Mouse (Mus musculus) spleen, embryonic (tissue): ENCODE results near the gene Colq.

ENCODE experiments used
- CTCF ChIA-PET: fragments of 350-600 bp; sonication (Branson Sonifier 250); formaldehyde crosslinking; loops from one replicate; lab custom pipeline; 2022; lab: Charles Lee

The Colq gene

DNA sequence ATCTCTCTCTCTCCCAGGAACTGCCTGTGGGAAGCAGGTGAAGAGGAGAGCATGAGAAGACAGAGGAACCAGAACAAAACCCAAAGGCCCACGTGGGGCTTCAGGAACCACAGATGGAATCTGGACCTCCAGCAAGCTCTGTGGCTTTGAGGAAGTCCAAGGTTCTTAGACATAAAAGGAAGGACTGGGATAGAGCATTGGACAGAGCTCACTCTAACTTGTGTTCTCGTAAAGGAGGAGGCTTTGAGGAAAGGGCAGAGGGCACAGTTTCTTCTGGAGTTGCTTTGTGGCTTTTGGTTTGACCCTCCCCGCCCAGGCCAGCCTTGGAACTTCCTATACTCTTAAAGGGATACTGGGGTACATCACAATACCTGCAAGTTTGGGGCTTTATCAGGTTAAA, 58.5 kb downstream of the Colq start:
- CTCF ChIA-PET, result interaction anchor here (0.6 kb wide), 1 partner anchor 186 kb away, joined by 3 read pairs; no protein-coding TSS in a partner anchor

DNA sequence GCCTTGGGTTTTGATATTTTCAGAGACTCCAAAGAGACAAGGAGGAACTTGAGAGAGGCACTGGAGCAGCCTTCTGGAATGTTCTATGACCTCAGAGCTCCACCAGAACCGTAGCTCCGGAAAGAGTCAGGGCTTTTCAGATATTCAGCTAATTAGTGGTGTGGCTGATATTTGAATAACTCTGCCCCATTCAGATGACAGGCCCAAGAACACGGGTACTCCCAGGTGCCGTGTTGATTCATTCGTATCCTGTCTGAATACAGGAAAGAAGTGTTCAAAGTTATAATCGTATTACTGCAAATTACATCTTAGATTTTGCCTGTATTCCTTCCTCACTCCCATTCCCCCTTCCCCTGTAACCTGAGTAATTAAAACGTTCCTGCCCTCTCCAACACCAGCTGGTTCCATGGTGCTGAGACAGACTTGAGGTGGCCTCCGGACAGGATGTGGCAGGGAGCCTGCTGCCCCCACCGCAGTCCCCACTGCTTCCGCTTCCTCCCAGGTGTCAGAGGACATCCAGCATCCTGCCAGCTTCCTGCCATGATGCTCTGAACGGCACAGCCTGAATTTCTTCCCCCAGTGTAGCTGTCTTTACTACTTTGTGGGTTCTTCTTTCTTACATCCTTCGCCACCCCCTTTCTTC, 59.5 kb downstream of the Colq start:
- CTCF ChIA-PET, result no interaction called here

DNA sequence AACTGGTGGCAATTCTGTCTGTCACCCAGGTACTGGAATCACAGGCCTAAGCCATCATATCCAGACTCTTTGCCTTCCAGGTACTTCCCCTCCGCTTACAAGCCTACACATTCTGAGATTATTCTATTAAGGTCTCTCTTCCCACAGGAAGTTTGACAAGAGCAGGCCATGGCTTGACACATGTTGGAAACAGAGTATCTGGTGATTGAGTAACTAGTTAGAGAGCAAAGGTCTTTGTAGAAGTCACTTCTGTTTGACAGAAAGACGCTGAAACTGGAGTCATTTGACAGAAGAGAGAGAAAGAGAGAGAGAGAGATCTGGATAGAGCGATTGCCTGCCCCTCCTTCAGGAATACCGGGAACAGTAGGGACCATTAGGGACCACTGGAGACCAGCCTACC, 60.3 kb downstream of the Colq start:
- CTCF ChIA-PET, result no interaction called here

DNA sequence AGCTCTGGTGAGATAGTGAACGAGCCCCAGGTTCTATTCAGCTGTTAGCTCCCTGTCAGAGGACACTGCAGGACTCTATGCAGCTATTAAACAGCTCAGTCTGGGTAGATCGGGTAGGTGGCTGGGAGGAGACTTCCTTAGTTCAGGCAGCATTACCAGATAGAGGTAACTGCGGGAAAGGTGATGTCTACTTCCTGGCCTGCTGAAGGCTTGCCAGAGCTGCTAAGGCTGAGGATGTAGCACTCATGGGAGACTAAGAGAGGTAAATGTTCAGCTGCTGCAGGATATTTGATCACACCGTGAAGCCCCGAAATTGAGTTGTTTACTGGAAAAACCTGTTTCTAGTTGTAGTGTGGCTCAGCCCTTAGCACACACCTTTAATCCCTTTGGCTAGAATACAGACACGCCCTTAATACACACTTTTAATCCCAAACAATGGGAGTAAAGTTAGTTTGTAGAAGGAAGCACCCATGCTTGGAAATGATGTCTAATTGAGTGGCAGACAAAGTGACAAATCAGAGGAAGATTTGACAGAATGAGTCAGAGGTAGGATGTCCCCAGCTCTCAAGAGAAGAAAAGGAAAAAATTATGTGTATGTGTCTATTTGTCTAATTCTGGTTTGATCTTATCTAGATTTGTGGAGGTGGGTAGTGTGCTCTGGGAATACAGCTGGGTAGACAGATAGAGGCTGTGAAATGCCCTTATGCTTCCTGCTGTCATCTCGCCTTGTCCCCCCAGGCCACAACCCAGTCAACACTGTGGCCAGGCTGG, 65.9 kb downstream of the Colq start:
- CTCF ChIA-PET, result no interaction called here

DNA sequence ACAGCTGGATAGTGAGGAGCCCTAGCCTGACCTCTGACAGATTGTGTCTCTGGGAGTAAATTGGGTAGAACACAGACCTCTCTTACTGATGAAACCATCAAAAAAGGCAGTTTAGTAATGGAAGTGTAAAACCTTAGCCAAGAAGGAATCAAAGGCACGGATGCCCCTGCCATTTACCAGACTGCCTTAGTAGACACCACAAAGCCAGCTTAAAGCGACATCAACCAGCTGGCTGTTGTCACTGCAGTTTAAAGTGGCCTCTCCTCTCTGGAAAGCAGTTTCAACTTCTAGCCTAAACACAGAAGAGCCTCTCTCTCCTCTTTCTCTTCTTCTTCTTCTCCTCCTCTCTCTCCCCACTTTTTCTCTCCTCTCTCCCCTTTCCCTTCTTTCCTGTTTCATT, 69.8 kb downstream of the Colq start:
- CTCF ChIA-PET, result no interaction called here

DNA sequence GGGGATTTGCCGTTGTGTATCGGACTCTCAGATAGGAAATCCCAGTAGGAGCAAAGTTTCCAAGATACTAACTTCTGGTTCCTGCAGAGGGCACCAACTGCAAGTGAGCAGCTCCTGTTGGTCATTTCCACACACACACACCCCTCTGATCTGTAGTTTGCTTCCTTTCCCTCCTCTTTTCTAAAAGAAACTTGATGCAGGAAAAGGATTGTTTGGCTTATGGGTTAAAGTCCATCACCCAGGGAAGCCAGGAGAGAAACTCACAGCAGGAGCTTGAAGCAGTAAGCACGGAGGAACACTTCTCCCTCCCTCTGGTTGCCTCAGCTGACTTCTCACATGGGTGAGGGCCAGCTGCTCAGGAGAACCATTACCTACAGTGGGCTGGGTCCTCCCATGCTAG, 72.0 kb downstream of the Colq start:
- CTCF ChIA-PET, result no interaction called here

DNA sequence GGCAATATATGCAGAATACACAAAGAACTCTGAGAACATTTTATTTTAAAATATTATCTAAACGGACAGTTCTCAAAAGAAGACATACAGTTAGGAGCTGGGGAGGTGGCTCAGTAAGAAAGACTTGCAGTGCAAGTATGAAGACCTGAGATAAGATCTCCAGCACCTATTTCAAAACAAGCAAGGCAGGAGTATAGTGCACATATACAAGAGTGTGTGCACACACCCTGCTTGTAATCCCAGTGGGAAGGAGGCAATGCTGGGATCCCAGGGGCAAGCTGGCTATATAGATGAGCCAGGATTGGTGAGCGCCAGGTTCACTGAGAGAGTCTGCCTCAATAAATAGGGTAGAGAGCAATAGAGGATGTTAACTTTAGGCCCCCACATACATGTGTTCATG, 75.2 kb downstream of the Colq start:
- CTCF ChIA-PET, result no interaction called here

DNA sequence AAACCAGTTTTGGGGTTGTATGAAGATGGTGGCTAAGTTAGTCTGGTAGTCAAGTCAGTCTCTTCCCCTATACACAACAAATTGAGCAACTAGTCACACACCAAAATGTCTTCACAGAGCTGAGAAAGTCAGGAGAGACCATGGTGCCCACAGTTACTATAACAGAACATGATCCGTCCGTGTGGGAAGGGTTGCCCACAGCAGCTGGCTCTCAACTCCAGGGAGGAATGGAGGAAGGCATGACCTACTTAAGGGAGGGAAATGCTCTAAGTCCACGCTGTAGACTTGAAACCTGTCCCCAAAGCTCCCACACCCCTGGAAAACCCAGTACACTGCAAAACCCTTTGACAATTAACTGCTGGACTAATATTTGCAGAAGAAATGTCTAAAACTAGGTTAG, 80.8 kb downstream of the Colq start:
- CTCF ChIA-PET, result no interaction called here

DNA sequence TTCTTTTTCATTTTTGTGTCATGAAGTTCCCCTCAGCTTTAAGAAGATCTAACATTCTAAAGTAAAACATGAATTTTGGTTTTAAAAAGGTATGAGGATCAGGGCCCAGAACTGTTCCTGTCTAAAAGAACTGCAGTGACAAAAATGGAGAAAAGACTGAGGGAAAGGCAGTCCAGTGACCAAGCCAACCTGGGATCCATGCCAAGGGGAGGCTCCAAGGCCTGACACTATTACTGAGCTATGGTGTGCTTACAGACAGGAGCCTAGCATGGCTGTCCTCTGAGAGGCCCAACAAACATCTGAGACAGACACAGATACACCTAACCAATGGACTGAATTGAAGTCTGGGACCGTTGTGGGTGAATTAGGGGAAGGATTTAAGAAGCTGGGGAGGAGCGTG, 81.2 kb downstream of the Colq start:
- CTCF ChIA-PET, result no interaction called here

DNA sequence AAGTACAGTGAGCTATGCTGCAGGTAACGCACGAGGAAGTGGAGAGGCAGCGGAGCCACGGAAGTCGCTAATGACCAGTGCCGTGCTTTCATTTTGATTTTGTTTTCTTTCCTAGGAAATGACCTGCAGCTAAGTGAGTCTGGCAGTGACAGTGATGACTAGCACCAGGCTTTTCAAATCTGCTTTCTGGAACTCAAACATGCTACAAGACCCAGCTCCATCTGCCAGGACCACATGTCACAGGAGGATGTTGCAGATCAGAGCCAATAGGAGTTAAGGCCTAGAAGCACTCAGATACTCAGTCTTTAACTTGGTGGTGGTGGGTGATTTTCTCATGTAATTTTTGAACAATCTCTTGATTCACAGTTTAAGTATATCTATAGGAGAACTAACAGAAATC, 84.7 kb downstream of the Colq start:
- CTCF ChIA-PET, result no interaction called here

DNA sequence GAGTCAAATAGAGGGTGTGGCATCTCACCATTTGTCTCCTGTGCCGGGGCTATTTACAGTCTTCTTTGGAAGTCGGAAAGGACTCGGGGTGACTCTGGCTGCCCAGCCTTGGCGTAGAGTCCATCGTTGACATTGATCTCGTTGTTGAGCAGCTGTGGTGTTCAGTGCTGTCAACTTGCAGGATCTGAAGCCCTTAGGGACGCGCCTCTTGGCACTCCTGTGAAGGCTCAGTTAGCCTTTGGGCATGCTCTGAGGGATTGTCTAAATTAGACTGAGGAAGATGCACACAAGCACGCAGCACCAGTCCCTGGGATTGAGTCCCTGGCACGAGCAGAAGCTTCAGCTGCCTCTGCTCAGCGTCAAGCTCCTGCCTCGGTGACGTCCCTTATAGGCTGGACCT, 87.7 kb downstream of the Colq start:
- CTCF ChIA-PET, result no interaction called here

DNA sequence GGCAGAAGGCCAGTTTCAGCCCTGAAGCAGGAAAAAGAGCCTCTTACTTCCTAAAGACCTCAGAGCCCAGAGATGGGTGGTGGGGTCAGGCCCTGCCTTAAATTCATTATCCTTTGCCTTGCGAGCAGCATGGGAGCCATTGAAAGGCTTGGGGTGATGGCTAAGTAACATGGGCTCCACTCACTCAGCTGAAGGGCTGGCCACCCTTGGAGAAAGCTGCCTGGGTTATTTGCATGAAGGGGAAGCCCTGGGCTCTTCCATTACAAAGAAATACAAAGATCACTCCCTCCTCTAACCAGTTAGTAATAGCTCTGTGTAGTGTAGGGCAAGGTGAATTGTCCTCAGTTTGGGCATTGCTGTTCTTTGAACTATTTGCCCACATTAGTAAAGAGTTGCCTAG, 91.6 kb downstream of the Colq start:
- CTCF ChIA-PET, result no interaction called here

DNA sequence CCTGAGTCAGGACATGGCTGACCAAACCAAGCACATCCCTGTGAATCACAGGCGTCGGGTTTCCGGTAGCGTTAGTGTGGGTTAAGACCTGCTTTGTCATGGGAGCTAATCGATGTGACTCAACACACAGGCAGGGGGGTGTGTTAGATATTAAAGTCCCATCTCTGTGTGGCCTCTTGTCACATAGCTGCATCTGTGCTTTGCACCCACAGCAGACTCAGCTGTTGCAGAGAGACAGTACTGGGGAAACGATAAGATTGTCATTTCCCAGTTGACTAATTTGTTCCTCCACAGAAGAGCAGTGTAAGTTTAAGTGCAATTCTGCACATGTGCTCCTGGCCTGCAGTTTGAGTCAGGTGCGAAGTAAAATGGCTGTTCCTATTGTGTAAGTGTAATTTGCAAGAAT, 94.9 kb downstream of the Colq start:
- CTCF ChIA-PET, result no interaction called here

DNA sequence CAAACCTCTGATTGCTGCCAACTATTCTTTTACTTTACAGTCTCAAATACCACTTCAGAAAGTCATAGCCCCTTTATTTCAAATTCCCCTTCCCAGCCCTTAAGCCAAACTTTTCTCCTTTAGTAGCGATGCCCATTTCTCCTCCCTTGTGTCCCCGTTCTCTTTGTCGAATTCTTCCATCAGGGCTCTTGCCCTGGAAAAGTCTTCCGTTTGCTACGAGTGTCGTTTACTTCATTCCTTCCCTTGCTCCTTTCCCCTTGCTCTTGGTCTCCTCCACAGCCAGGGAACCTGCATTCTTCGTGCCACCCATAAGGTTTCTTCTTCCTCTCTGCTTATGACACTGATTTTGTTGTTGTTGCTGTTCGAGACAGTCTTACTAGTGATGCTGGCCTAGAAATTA, 95.6 kb downstream of the Colq start:
- CTCF ChIA-PET, result no interaction called here

DNA sequence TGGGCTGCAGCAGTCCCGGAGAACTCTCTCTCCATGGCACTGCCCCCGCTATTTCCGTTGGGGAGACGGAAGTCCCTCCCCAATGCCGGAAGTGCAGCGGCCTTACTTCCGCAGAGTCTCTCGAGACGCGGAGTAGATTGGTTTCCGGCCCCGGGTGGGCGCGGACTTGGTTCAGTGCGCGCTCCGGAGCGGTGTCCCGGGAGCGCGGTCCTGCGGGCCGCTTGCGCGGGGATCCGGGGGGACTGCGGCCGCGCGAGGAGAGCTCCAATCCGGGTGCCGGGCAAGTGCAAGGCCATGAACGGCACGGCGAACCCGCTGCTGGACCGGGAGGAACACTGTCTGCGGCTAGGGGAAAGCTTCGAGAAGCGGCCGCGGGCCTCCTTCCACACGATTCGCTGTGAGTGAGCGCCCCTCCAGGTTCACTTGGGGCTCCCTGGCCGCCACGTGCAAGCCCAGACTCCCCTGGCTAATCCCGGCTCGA, 96.1 kb downstream of the Colq start, which contains the start of gene Mettl6:
Mettl6 (minus strand) TSS at position 66 of the 481 bp plus-strand sequence.
- CTCF ChIA-PET, result no interaction called here

DNA sequence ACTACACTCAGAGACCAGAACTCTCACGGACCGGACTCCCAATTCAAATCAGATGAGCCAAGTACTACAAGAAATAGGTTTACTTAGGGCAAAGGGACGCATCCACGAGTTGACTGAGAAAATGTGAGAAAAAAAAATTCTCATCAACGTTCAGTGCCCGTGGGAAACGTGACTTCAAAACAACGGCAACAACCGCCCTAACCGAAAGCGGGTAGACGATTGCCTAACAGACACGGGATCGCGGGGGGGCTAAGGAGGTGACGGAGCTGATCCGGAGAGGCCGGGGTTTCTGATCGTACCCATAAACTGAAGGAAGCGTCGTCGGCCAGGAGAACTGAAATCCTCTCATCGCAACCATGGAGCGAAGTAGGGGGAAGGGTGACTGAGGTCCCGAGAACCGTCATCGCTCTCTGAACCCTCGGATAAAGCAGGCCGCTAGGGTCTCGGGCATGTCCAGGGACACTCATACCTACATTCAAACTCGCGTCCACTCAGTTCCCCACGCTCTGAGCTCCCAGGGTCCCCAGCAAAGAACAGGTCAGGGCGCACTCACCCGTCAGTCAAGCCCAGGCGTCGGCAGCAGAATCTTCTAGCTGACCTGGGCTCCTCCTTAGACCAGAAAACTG, 96.7 kb downstream of the Colq start, which contains the start of gene Eaf1:
Eaf1 (plus strand) TSS at position 51 of the 626 bp plus-strand sequence.
- CTCF ChIA-PET, result no interaction called here

DNA sequence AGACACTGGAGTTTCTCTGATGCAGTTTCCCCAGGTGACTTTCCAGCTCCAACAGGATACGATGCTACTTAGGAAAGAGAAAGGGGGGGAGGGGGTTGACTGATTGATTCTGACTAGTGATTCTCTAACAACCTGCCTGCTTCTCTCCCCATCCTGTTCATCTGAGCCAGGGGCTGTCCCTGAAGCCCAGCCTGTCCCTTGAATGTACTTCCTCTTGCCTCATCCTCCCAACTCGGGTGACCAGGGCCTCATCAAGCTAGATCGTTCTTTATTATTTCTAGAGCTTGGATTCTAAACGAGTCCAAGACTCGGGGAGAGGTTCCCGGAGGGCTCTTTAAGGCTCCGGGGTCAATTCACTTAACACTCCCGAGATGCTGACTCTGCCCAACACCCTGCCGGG, 97.2 kb downstream of the Colq start:
- CTCF ChIA-PET, result interaction anchor here (1.0 kb wide), 1 partner anchor 16 kb away, joined by 4 read pairs; no protein-coding TSS in a partner anchor

DNA sequence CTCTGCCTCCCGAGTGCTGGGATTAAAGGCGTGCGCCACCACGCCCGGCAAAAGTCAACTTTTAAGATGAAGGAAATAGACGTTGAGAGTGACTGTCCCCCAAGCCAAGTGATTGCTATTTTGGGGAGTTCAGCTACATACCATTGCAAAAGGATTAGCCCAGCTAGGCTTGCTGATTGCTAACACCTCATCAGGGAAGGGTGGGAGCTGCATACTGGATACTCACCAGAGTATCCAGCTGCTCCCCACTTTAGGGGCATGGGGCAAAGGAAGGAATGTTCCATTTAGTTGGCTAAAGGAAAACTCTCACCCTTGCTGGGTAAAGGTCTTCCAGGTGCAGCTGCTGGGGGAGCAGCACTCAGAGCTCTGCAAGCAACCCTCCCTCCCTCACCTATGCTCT, 103.1 kb downstream of the Colq start:
- CTCF ChIA-PET, result interaction anchor here (0.6 kb wide), 1 partner anchor 15 kb away, joined by 6 read pairs; no protein-coding TSS in a partner anchor

DNA sequence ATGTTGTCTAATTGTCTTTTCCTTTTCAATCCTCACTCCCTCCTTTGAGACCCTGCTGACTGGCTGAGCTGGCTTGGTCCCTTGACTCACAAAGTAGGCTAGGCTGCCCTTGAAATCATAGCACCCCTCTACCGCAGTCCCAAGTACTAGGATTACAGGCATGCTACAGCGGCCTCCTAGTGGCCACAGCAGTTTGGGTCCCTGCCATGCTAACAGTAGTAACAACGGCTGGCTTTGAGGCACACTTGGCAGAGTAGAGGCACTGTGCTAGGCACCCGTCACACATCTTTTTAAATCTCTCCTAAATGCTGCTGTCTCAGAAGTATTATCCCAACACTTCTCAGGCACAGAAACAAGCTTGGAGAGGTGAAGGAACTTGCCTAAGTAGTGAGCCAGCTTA, 104.7 kb downstream of the Colq start:
- CTCF ChIA-PET, result no interaction called here

DNA sequence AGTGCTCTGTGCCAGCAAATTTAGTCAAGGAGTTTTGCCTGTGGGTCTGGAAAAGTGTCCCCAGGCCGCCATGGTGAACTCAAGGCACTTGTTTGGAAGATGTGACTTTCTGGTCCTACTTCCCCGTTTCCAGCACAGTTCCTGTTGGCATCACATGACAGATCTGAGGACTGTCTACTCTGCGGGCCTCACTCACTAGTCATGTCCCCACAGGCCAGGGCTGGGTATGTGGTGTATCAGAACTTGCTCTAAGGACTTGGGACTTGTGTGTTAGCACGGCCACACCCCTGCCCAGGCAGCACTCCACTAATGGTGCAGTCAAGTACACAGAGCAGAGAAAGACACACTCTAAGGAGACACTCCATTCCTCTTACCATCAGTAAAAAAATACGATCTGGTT, 108.7 kb downstream of the Colq start:
- CTCF ChIA-PET, result no interaction called here

DNA sequence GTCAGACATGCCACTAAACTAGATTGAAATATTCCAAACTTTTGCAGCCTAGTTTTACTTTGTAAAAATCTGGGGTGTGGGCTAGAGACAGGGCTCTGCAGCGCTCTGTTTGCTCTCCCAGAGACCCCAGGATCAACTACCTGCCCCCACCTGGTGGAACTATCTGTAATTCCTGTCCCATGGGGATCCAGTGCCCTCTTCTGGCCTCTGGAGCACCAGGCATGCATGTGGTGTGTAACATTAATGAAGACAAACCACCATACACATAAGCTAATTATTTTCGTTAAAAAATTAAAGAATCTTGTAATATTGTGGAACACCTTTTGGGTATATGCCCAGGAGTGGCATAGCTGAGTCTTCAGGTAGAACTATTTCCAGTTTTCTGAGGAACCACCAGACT, 117.8 kb downstream of the Colq start:
- CTCF ChIA-PET, result interaction anchor here (1.0 kb wide), 1 partner anchor 10 kb away, joined by 3 read pairs; no protein-coding TSS in a partner anchor
